Mouse (Mus musculus): ENCODE measurements around the gene AC124502.3. TPM values are rescaled to one million over a fixed set of nuclear protein-coding genes. Genes with fewer than 3 reads are reported as not detected.

Gene AC124502.3
- polyA plus RNA-seq, 1 experiment from 2014 or later, result 0.54 TPM

DNA sequence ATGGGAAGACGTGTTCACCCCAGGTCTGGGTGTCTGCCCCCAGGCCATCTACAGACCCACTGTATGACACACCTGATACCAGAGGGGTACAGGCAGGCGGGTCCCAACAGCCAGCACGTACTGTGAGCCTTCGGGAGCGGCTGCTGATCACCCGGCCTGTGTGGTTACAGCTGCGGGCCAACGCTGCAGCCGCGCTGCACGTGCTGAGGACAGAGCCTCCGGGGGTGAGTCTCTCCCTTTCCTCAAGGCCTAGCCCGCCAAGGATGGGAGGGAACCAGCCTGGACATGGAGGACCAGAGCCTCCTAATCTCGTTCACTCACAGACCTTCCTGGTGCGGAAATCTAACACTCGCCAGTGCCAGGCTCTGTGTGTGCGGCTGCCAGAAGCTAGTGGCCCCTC is 12.3 kb downstream of the AC124502.3 start:
- WGBS (ENCODE audit: insufficient replicate concordance), result 13% methylated on average over 17 of the region's 17 CpGs
- H3K36me3 ChIP-seq (replicated peaks), result peaks cover 26% of the 10 kb centered on the region
- peaks cover 49% of the 10 kb centered on the region for H3K27me3 ChIP-seq
- H3K4me3 ChIP-seq (replicated peaks), result peak overlapping the region; percentile 10; the same call in 1 of the 2 replicates
- no peak overlapping the region for H3K27ac ChIP-seq (replicated peaks)
- H3K4me2 ChIP-seq, result peak overlapping the region; percentile 18
- no peak for ATAC-seq (ENCODE audit: insufficient read depth)
- peaks cover 13% of the 10 kb centered on the region for H3K4me1 ChIP-seq (replicated peaks)
- H3K9me3 ChIP-seq (replicated peaks), result no peaks in the 10 kb centered on the region
- no peak overlapping the region for H3K9ac ChIP-seq

DNA sequence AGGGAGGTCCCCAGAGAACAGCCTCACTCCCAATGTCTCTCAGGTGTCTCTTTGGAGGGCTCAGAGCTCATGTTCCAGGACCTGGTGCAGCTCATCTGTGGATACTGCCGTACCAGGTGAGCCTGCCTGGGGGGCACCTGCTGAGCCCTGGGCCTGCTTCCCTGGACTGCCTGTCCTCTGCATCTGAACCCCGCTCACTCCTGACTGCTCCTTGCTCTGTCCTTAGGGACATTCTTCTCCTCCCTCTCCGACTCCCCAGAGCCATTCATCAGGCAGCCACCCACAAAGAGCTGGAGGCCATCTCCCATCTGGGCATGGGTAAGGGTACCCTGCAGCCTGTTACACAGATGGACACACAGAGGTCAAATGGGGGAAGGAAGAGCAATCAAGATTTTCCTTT is 12.8 kb downstream of the AC124502.3 start:
- Histone ChIP-seq H3K4me1 (replicated peaks) (peaks cover 18% of the 10 kb centered on the region), H3K9me3 (replicated peaks) (no peaks in the 10 kb centered on the region), H3K4me3 (replicated peaks) (no peak overlapping the region), H3K27me3 (peaks cover 49% of the 10 kb centered on the region), H3K27ac (replicated peaks) (no peak overlapping the region), H3K9ac (no peak overlapping the region), H3K36me3 (replicated peaks) (peaks cover 21% of the 10 kb centered on the region), H3K4me2 (no peak overlapping the region)
- WGBS (ENCODE audit: insufficient replicate concordance), result 66% methylated on average over 3 of the region's 3 CpGs
- ATAC-seq (ENCODE audit: insufficient read depth), result no peak

DNA sequence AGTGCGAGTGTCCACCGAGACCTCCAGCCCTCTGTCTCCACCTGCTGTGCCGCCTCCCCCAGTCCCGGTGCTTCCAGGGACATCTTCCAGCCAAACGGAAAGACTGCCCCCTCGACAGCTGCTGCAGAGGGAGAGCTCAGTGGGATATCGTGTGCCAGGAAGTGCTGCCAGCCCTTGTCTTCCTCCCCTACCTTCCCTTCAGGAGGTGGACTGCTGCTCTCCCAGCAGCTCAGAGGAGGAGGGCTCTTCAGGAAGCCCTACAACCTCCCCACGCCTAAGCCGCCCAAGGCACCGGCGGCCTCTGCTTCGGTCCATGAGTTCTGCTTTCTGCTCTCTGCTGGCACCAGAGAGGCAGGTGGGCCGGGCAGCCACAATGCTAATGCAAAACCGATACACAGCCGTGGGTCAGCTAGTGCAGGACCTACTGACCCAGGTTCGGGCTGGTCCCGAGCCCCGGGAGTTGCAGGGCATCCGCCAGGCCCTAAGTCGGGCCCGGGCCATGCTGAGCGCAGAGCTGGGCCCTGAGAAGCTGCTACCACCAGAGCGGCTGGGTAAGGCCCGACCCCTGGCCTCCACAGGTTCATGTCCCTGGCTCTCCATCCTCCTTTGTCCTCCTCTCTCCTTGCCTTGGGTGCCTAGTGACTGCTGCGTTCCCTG is 13.6 kb downstream of the AC124502.3 start:
- Histone ChIP-seq H3K4me3 (replicated peaks) (no peak overlapping the region), H3K9ac (no peak overlapping the region), H3K27ac (replicated peaks) (no peak overlapping the region), H3K9me3 (replicated peaks) (no peaks in the 10 kb centered on the region), H3K4me1 (replicated peaks) (peaks cover 20% of the 10 kb centered on the region), H3K4me2 (no peak overlapping the region), H3K27me3 (peaks cover 49% of the 10 kb centered on the region), H3K36me3 (replicated peaks) (peaks cover 13% of the 10 kb centered on the region)
- WGBS (ENCODE audit: insufficient replicate concordance), result 37% methylated on average over 25 of the region's 25 CpGs
- no peak for ATAC-seq (ENCODE audit: insufficient read depth)

DNA sequence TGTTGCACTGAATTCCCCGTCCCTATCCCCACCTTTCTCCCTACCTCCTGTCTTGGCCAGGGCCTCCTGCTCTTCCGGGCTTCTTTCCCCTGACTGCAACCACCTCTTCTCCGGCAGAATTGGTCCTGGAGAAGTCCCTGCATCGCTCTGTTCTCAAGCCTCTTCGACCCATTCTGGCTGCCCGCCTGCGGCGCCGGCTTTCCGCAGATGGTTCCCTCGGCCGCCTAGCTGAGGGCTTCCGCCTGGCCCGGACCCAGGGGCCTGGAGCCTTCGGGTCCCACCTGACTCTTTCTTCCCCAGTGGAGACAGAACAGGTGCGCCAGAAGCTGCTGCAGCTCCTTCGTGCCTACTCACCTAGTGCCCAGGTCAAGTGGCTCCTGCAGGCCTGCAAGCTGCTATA is 14.2 kb downstream of the AC124502.3 start:
- Histone ChIP-seq H3K9ac (no peak overlapping the region), H3K27me3 (peaks cover 49% of the 10 kb centered on the region), H3K4me1 (replicated peaks) (peaks cover 20% of the 10 kb centered on the region), H3K4me3 (replicated peaks) (no peak overlapping the region), H3K27ac (replicated peaks) (no peak overlapping the region), H3K36me3 (replicated peaks) (peaks cover 8% of the 10 kb centered on the region; the same call in 1 of the 2 replicates), H3K9me3 (replicated peaks) (no peaks in the 10 kb centered on the region), H3K4me2 (no peak overlapping the region)
- WGBS (ENCODE audit: insufficient replicate concordance), result 71% methylated on average over 17 of the region's 17 CpGs
- ATAC-seq (ENCODE audit: insufficient read depth), result no peak

DNA sequence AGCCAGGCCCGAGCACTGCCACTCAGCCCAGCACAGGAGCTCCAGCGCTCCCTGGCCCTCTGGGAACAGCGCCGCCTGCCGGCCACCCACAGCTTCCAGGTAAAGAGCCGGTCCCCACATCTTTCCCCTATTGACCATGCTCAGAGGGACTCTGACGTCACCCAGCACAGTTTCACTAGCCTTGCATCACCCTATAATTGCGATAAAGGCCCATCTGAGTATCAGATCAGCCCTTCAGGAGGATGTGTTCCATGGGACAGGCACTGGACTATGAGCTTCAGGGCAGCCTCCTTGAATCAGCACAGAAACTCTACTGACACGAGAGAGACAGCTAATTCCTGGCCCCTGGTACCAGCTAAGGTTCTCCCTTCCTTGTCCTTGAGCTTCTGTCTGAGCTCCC is 15.2 kb downstream of the AC124502.3 start:
- WGBS (ENCODE audit: insufficient replicate concordance), result 24% methylated on average over 9 of the region's 9 CpGs
- no peak overlapping the region for H3K9ac ChIP-seq
- 0 out of 2 replicates have a peak, but pooled peaks have one; percentile 16 for ATAC-seq (ENCODE audit: insufficient read depth)
- no peaks in the 10 kb centered on the region for H3K9me3 ChIP-seq (replicated peaks)
- H3K27me3 ChIP-seq, result peaks cover 49% of the 10 kb centered on the region
- H3K4me2 ChIP-seq, result no peak overlapping the region
- H3K4me3 ChIP-seq (replicated peaks), result no peak overlapping the region
- no peak overlapping the region for H3K27ac ChIP-seq (replicated peaks)
- 0 out of 2 replicates have a peak, but pooled peaks cover 5% of the 10 kb centered on the region for H3K36me3 ChIP-seq (replicated peaks)
- peaks cover 29% of the 10 kb centered on the region for H3K4me1 ChIP-seq (replicated peaks)

DNA sequence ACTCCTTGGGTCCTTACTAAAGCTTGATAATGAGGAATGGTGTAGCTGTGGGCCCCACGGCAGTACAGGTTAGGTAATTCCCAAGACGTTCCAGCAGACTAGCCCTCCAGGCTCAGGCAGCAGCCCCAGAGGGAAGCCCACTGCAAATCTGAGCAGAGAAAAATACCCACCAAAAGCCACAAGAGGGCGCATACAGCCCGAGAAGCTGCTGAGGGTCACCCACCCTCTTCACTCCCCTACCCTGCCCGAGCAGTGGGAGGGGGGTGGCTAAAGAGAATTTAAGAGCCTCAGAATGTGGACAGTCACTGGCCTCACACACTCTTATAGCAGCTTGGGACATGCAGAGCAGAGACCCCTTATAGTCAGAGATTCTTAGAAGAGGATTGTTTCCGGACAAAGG is 17.6 kb downstream of the AC124502.3 start:
- Histone ChIP-seq H3K9me3 (replicated peaks) (no peaks in the 10 kb centered on the region), H3K4me1 (replicated peaks) (peaks cover 43% of the 10 kb centered on the region), H3K4me3 (replicated peaks) (no peak overlapping the region), H3K27me3 (peaks cover 41% of the 10 kb centered on the region), H3K36me3 (replicated peaks) (no peaks in the 10 kb centered on the region), H3K9ac (no peak overlapping the region), H3K27ac (replicated peaks) (no peak overlapping the region), H3K4me2 (no peak overlapping the region)
- ATAC-seq (ENCODE audit: insufficient read depth), result no peak
- WGBS (ENCODE audit: insufficient replicate concordance), result 12% methylated on average over 6 of the region's 6 CpGs

DNA sequence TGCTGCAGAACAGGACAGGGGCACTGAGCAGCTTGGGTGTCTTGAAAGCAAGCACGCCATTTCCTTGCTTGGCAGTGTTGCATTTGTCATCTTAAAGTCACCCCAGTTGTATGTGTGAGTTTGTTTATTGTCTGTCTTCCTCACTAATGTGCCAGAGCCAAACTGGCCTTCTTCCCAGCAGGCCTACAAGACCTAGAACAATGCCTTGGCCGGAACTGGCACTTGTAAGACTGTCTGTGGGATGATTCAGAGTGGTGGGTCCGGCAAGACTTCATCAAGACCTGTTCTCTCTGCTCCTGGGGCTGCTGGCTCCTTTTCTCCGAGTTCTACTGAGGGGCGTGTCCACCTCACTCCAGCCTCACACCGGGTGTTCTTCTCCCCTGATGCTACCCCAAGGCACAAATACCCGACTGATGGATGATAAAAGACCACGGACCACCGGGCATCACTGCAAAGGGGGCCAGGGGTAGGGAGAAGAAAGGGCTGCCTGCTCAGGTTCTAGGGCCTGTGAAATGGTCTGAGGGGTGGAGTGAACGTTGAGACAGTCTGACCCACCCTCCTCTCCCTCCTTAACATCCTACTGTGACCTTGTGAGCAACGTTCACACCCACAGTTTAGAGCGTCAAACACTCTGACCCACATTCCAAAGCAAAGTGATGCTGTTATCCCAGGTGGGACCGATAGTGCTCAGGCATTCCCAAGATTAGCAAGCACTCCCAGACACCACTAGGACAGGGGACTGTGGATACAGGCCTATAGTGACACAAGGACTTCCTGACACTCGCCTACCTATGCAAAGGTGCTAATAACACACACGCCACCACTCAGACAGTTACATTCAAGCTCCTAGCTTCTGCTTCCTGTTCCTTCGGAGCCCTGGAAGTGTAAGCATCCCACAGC is 19.4 kb downstream of the AC124502.3 start:
- WGBS (ENCODE audit: insufficient replicate concordance), result 26% methylated on average over 16 of the region's 16 CpGs
- H3K9me3 ChIP-seq (replicated peaks), result no peaks in the 10 kb centered on the region
- no peak for ATAC-seq (ENCODE audit: insufficient read depth)
- no peak overlapping the region for H3K27ac ChIP-seq (replicated peaks)
- H3K4me3 ChIP-seq (replicated peaks), result no peak overlapping the region
- peaks cover 22% of the 10 kb centered on the region for H3K27me3 ChIP-seq
- H3K4me1 ChIP-seq (replicated peaks), result peaks cover 43% of the 10 kb centered on the region
- no peak overlapping the region for H3K4me2 ChIP-seq
- no peaks in the 10 kb centered on the region for H3K36me3 ChIP-seq (replicated peaks)
- H3K9ac ChIP-seq, result no peak overlapping the region

DNA sequence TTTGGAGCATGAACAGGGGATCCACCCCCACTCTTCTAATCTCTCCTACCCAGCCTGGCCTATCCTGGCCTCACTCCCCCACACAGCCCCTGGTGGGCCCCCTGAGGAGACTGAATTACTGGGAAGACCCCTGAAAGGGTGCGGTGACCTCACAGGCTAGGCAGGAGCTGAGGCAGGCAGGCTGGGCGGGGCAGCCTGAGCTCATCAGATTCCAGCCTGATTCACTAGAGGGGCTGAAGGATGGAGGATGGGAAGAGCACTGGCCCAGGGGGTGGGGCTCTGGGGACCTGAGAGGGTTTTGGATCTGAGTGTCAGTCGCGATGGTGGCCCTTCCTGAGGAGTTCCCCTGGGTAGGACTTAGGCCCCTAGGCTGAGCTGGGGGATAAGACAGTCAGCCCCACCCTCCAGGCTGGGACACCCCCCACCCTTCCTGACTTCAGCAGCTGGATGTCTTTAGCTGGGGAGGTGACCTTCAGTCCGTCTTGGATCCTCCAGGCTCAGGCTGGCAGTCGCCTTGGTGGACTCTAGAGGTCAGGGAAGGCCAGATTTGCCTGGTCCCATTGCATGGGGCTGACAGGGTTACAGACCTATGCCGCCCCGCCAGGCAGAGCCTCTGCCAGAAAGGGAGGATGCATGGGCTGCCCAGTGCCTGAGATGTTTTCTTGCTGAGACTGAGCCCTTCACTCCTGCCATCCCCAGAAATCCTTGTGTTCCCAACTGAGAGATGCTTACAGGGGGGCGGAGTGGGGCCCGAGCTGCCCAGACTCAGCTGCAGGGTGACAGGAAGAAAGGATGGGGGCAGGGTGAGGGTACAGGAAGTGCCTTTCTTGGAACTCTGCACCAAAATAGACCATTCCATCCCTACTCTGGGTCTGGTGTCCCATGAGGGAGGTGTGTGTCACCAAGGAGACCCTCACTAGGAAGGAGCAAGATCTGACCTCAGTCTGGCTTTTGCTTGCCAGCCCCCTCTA is 20.4 kb downstream of the AC124502.3 start:
- peaks cover 13% of the 10 kb centered on the region for H3K27me3 ChIP-seq
- no peaks in the 10 kb centered on the region for H3K36me3 ChIP-seq (replicated peaks)
- no peak overlapping the region for H3K4me3 ChIP-seq (replicated peaks)
- ATAC-seq (ENCODE audit: insufficient read depth), result no peak
- no peak overlapping the region for H3K27ac ChIP-seq (replicated peaks)
- 15% methylated on average over 10 of the region's 10 CpGs for WGBS (ENCODE audit: insufficient replicate concordance)
- H3K9me3 ChIP-seq (replicated peaks), result no peaks in the 10 kb centered on the region
- H3K4me2 ChIP-seq, result no peak overlapping the region
- H3K9ac ChIP-seq, result no peak overlapping the region
- peaks cover 41% of the 10 kb centered on the region for H3K4me1 ChIP-seq (replicated peaks)

DNA sequence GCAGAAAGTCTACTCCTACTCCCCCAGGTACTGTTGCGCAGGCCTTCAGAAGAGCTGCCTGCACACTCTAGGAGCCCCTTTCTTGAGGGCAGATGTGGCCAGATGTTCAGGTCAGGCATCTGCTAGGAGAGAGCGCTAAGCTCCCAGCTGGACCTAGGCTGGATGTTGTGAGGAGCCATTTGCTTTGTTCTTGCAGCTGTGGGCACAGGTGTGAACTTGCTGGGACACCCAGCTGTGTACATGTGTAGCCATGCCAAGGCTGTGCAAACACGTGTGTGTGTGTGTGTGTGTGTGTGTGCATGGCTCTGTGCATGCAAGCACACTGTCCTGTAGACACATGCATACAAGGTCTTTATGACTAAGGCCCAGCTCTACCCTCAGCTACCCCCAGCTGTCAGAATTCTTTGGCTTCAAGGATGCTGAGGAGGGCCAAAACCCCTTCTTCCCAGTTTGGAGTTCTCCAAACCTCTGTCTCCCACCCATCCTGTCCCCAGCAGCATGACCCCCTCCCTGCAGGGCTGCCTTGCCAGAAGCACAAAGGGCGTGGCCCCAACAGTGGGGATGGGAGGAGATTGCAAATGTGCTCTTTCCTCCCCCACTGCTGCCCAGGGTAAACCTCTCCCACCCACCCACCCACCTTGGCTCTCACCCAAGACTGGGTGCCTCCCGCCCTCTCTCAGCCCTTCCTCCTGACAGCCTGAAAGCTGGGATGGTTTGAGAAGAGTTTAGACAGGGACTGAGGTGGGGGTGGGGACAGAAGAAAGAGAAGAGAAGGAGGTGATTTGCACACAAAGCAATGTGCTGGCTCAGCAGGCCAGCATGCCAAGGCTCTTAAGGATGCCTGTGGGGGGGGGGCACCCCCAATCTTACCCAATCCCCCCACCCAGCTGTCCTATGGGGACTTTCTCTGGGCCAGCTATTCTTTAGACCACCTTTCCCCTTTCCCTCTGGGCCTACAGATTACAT is 22.0 kb downstream of the AC124502.3 start:
- ATAC-seq (ENCODE audit: insufficient read depth), result no peak
- H3K27ac ChIP-seq (replicated peaks), result no peak overlapping the region
- H3K36me3 ChIP-seq (replicated peaks), result no peaks in the 10 kb centered on the region
- H3K4me2 ChIP-seq, result no peak overlapping the region
- H3K27me3 ChIP-seq, result peaks cover 6% of the 10 kb centered on the region; the same call in 1 of the 2 replicates
- no peaks in the 10 kb centered on the region for H3K9me3 ChIP-seq (replicated peaks)
- H3K4me1 ChIP-seq (replicated peaks), result peaks cover 40% of the 10 kb centered on the region
- 42% methylated on average over 5 of the region's 5 CpGs for WGBS (ENCODE audit: insufficient replicate concordance)
- H3K9ac ChIP-seq, result no peak overlapping the region
- no peak overlapping the region for H3K4me3 ChIP-seq (replicated peaks)

DNA sequence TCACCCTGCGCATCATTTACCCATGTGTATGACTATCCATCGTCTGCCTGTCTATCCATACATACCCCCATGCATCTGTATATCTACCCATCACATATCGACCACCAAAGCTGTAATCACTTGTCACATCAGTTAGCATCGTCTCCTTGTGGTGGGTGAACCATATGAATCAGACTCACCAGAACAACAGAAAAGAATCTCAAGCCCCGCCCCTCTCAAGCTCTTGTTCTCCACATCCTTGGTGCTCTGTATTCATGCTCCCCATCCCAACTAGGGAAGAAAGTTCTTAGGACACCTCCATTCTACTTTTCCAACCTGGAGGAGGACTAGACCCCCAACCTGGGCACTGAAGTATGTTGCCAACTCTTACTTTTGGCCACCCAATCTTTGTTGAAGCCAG is 23.4 kb downstream of the AC124502.3 start:
- Histone ChIP-seq H3K9me3 (replicated peaks) (no peaks in the 10 kb centered on the region), H3K9ac (no peak overlapping the region), H3K27ac (replicated peaks) (no peak overlapping the region), H3K4me3 (replicated peaks) (no peak overlapping the region), H3K4me2 (no peak overlapping the region), H3K27me3 (peaks cover 8% of the 10 kb centered on the region), H3K4me1 (replicated peaks) (peaks cover 37% of the 10 kb centered on the region), H3K36me3 (replicated peaks) (no peaks in the 10 kb centered on the region)
- 60% methylated on average over 5 of the region's 5 CpGs for WGBS (ENCODE audit: insufficient replicate concordance)
- ATAC-seq (ENCODE audit: insufficient read depth), result no peak
